Mouse (Mus musculus): ENCODE results near the gene Apof. TPM values are rescaled to one million over a fixed set of nuclear protein-coding genes. Genes with fewer than 3 reads are reported as not detected.

Gene Apof
- polyA plus RNA-seq, 1 experiment from 2014 or later = not detected

GRCm38 (mm10) chr10:128310902-128311301, 42.4 kb downstream of the Apof start:
- no peak for DNase-seq (ENCODE audit: extremely low spot score, low spot score)
- no peaks in the 10 kb centered on the region for H3K27me3 ChIP-seq (ENCODE audit: poor library complexity, severe bottlenecking)
- WGBS = 91% methylated on average over 4 of the region's 4 CpGs
- no peak overlapping the region for H3K4me3 ChIP-seq
- H3K4me1 ChIP-seq = no peaks in the 10 kb centered on the region
- H3K27ac ChIP-seq = no peak overlapping the region
- no peaks in the 10 kb centered on the region for H3K9me3 ChIP-seq
- peaks cover 93% of the 10 kb centered on the region for H3K36me3 ChIP-seq (replicated peaks)

- no peak overlapping the region for H3K4me3 ChIP-seq
Observed at GRCm38 (mm10) chr10:128315578-128315977, 47.1 kb downstream of the Apof start.

More at GRCm38 (mm10) chr10:128315578-128315977, 47.1 kb downstream of the Apof start:
- H3K4me1 ChIP-seq = no peaks in the 10 kb centered on the region
- no peaks in the 10 kb centered on the region for H3K27me3 ChIP-seq (ENCODE audit: poor library complexity, severe bottlenecking)
- WGBS = 90% methylated on average over 8 of the region's 8 CpGs
- H3K27ac ChIP-seq = no peak overlapping the region
- no peak for DNase-seq (ENCODE audit: extremely low spot score, low spot score)
- peaks cover 99% of the 10 kb centered on the region for H3K36me3 ChIP-seq (replicated peaks)
- no peaks in the 10 kb centered on the region for H3K9me3 ChIP-seq

Other genes with a start within 250 kb of the Apof start
- gene Naca, start 233.1 kb upstream of the Apof start, polyA plus RNA-seq (2016; fragmentation: Nextera tagmentation; extraction: Ambion mirVana) = 930 and 977 TPM in 2 replicates
- 733 and 767 TPM in 2 replicates for gene Ptges3, start 209.7 kb upstream of the Apof start, polyA plus RNA-seq (2016; fragmentation: Nextera tagmentation; extraction: Ambion mirVana)
- gene Atp5b, start 185.4 kb upstream of the Apof start, polyA plus RNA-seq (2016; fragmentation: Nextera tagmentation; extraction: Ambion mirVana) = 2,314 and 2,329 TPM in 2 replicates
- gene Baz2a, start 177.1 kb upstream of the Apof start, polyA plus RNA-seq (2016; fragmentation: Nextera tagmentation; extraction: Ambion mirVana) = 13.5 and 15.2 TPM in 2 replicates
- gene Rbms2, start 88.4 kb upstream of the Apof start, polyA plus RNA-seq (2016; fragmentation: Nextera tagmentation; extraction: Ambion mirVana) = 26.6 and 28.6 TPM in 2 replicates
- 1.5 and 2.3 TPM in 2 replicates for gene Gls2, start 74.2 kb upstream of the Apof start, polyA plus RNA-seq (2016; fragmentation: Nextera tagmentation; extraction: Ambion mirVana)
- 29.9 and 32.3 TPM in 2 replicates for gene Spryd4, start 56.9 kb upstream of the Apof start, polyA plus RNA-seq (2016; fragmentation: Nextera tagmentation; extraction: Ambion mirVana)
- 0.55 and 0.69 TPM in 2 replicates for gene Mip, start 42.8 kb upstream of the Apof start, polyA plus RNA-seq (2016; fragmentation: Nextera tagmentation; extraction: Ambion mirVana)
- 108 and 112 TPM in 2 replicates for gene Timeless, start 36.6 kb upstream of the Apof start, polyA plus RNA-seq (2016; fragmentation: Nextera tagmentation; extraction: Ambion mirVana)
- 0.81 and 1.1 TPM in 2 replicates for gene Apon, start 14.6 kb upstream of the Apof start, polyA plus RNA-seq (2016; fragmentation: Nextera tagmentation; extraction: Ambion mirVana)
- gene Stat2, start 1.9 kb downstream of the Apof start, polyA plus RNA-seq (2016; fragmentation: Nextera tagmentation; extraction: Ambion mirVana) = 10.7 and 11.2 TPM in 2 replicates
- gene Il23a, start 30.1 kb downstream of the Apof start, polyA plus RNA-seq (2016; fragmentation: Nextera tagmentation; extraction: Ambion mirVana) = not detected in 2 replicates
- 42.1 and 45.3 TPM in 2 replicates for gene Pan2, start 34.7 kb downstream of the Apof start, polyA plus RNA-seq (2016; fragmentation: Nextera tagmentation; extraction: Ambion mirVana)
- 253 and 256 TPM in 2 replicates for gene Cnpy2, start 53.8 kb downstream of the Apof start, polyA plus RNA-seq (2016; fragmentation: Nextera tagmentation; extraction: Ambion mirVana)
- gene Cs, start 69.1 kb downstream of the Apof start, polyA plus RNA-seq (2016; fragmentation: Nextera tagmentation; extraction: Ambion mirVana) = 256 and 265 TPM in 2 replicates
- 9.2 and 10.1 TPM in 2 replicates for gene Coq10a, start 100.3 kb downstream of the Apof start, polyA plus RNA-seq (2016; fragmentation: Nextera tagmentation; extraction: Ambion mirVana)
- 11.1 and 13.1 TPM in 2 replicates for gene Ankrd52, start 108.4 kb downstream of the Apof start, polyA plus RNA-seq (2016; fragmentation: Nextera tagmentation; extraction: Ambion mirVana)
- gene Slc39a5, start 132.6 kb downstream of the Apof start, polyA plus RNA-seq (2016; fragmentation: Nextera tagmentation; extraction: Ambion mirVana) = 0.30 TPM in 1 of 2 replicates, not detected in the other
- 161 and 164 TPM in 2 replicates for gene Nabp2, start 142.8 kb downstream of the Apof start, polyA plus RNA-seq (2016; fragmentation: Nextera tagmentation; extraction: Ambion mirVana)
- gene Rnf41, start 143.0 kb downstream of the Apof start, polyA plus RNA-seq (2016; fragmentation: Nextera tagmentation; extraction: Ambion mirVana) = 40.9 and 42.9 TPM in 2 replicates
- gene Smarcc2, start 190.6 kb downstream of the Apof start, polyA plus RNA-seq (2016; fragmentation: Nextera tagmentation; extraction: Ambion mirVana) = 72.0 and 73.6 TPM in 2 replicates
- 712 and 780 TPM in 2 replicates for gene Myl6, start 225.5 kb downstream of the Apof start, polyA plus RNA-seq (2016; fragmentation: Nextera tagmentation; extraction: Ambion mirVana)
- gene Myl6b, start 230.0 kb downstream of the Apof start, polyA plus RNA-seq (2016; fragmentation: Nextera tagmentation; extraction: Ambion mirVana) = 1.9 and 2.0 TPM in 2 replicates